Mouse (Mus musculus) G1E (cell line): ENCODE data around the gene Stpg2.

ENCODE experiments used
- CTCF ChIP-seq: IDR thresholded peaks from 2 replicates; pipeline ENCODE4 v1.5.1; 2012; ENCODE audit warnings: low read depth, low read length, inconsistent platforms, mixed read lengths
- GATA1 ChIP-seq: IDR thresholded peaks from 2 replicates; pipeline ENCODE4 v1.6.1; 2012; ENCODE audit warnings: borderline replicate concordance, low read length, inconsistent platforms, mixed read lengths
- TAL1 ChIP-seq: conservative IDR thresholded peaks from 2 replicates; pipeline ENCODE4 v1.6.1; 2012; ENCODE audit warnings: low read depth, low read length, inconsistent platforms, mixed read lengths

DNA sequence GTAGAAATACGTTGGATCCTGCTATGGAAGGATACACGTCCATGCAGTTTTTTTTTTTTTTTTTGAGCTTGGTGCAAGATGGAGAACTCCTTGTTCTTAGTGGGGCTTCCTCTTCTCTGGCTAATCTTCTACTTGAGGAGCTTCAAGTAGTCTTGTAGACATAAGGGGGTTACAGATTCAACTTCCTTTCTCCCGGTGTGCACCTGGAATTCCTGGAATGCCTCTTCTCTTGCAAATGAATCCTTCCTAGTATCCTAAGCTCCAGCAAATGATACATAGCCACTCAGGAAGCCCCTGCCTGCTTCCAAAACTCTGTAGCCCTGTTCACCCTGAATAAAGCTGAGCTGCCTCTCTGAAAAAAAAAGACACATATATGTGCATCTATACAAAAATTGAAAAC is 409.1 kb downstream of the Stpg2 start:
- no peak for TF ChIP-seq CTCF
- no peak for TF ChIP-seq GATA1
- no peak for TF ChIP-seq TAL1
